Mouse (Mus musculus): Measurements from ENCODE around the gene Zcchc2.

DNA sequence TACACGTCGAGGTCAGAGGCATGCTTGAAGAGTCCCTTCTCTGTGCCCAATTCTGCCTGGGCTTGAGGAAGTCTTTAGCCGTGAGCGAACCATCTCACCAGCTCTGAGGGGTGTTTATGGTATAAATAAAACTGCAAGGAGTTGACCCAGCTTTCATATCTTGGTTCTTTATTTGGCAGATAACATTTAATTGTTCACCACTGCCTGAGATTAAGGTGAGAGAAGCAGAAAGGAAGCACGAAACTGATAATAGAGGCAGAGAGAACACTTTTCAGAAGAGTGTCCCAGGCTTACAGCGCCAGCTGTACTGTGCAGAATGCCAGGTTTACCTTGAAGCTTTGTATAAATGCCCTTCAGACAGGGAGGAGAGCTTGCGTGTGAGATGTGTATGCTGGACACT, 20.9 kb downstream of the Zcchc2 start:
- TF ChIP-seq TAL1 (IDR thresholded peaks at IDR 0.05; ENCODE audit: low read length): no peak
- TF ChIP-seq GATA1 (IDR thresholded peaks at IDR 0.05; ENCODE audit: low read length): no peak

All from erythroblast, embryonic 14.5 days (primary cell).